23 mouse cellular contexts compared by ENCODE assay signal in genomic region chr9:116428475-116428874, GRCm38 (mm10).
DNase-seq lines count a peak whose midpoint lies in the region; ATAC-seq and TF ChIP-seq lines count a peak whose summit lies in the region.
"Had no signal": no experiment of that assay in that cellular context is flagged by ENCODE, and none has a peak within 500 bp of the region (broad histone marks: within the 10 kb centered on the region; RNA-seq: fewer than 3 reads in every experiment).

No protein-coding gene starts in this region.

- TF ChIP-seq CTCF in stomach, postnatal 0 days (IDR thresholded peaks at IDR 0.05; ENCODE audit: low read depth), result no peak

- no peak overlapping the region for H3K4me3 ChIP-seq in hindbrain, embryonic 11.5 days (ENCODE audit: low read depth, low read length)
- H3K4me3 ChIP-seq in hindbrain, embryonic 14.5 days (replicated peaks; ENCODE audit: low read length), result no peak overlapping the region
- H3K4me3 ChIP-seq in stomach, embryonic 14.5 days (ENCODE audit: low read depth, low read length), result no peak overlapping the region
- no peak overlapping the region for H3K4me3 ChIP-seq in stomach, postnatal 0 days (ENCODE audit: low read depth, low read length)
- H3K4me3 ChIP-seq in midbrain, embryonic 10.5 days, result no peak overlapping the region
- H3K4me3 ChIP-seq: erythroblast, embryonic 14.5 days; layer of hippocampus, adult 2 months; left cerebral cortex, adult 2 months; neural tube, embryonic 13.5 days had no signal

- no peak overlapping the region for H3K9ac ChIP-seq in hindbrain, embryonic 11.5 days (ENCODE audit: low read depth, low read length)
- no peak overlapping the region for H3K9ac ChIP-seq in hindbrain, embryonic 14.5 days
- H3K9ac ChIP-seq in stomach, embryonic 14.5 days (replicated peaks; ENCODE audit: low read depth, low read length), result no peak overlapping the region
- no peak overlapping the region for H3K9ac ChIP-seq in stomach, postnatal 0 days (ENCODE audit: low read length)
- H3K9ac ChIP-seq: neural tube, embryonic 13.5 days had no signal

- no peaks in the 10 kb centered on the region for H3K36me3 ChIP-seq in hindbrain, embryonic 11.5 days (ENCODE audit: control insufficient read depth, insufficient read depth, low read length)
- H3K36me3 ChIP-seq in hindbrain, embryonic 14.5 days (replicated peaks; ENCODE audit: control insufficient read depth, insufficient read depth), result no peaks in the 10 kb centered on the region
- H3K36me3 ChIP-seq in stomach, embryonic 14.5 days (ENCODE audit: control insufficient read depth, insufficient read depth, low read length), result no peaks in the 10 kb centered on the region
- no peaks in the 10 kb centered on the region for H3K36me3 ChIP-seq in stomach, postnatal 0 days (ENCODE audit: control insufficient read depth, insufficient read depth, low read length)
- no peaks in the 10 kb centered on the region for H3K36me3 ChIP-seq in midbrain, embryonic 10.5 days
- H3K36me3 ChIP-seq: neural tube, embryonic 13.5 days had no signal

- no peaks in the 10 kb centered on the region for H3K27me3 ChIP-seq in hindbrain, embryonic 11.5 days (ENCODE audit: control insufficient read depth, insufficient read depth, low read length)
- no peaks in the 10 kb centered on the region for H3K27me3 ChIP-seq in hindbrain, embryonic 14.5 days (ENCODE audit: control insufficient read depth, insufficient read depth, low read length)
- H3K27me3 ChIP-seq in stomach, embryonic 14.5 days (ENCODE audit: control insufficient read depth, insufficient read depth, low read length), result no peaks in the 10 kb centered on the region
- H3K27me3 ChIP-seq in stomach, postnatal 0 days (ENCODE audit: control insufficient read depth, insufficient read depth, low read length), result no peaks in the 10 kb centered on the region
- H3K27me3 ChIP-seq in midbrain, embryonic 10.5 days (ENCODE audit: low read depth, poor library complexity, severe bottlenecking), result no peaks in the 10 kb centered on the region
- H3K27me3 ChIP-seq: neural tube, embryonic 13.5 days had no signal

- no peak overlapping the region for H3K4me2 ChIP-seq in hindbrain, embryonic 11.5 days (replicated peaks; ENCODE audit: low read depth, low read length)
- no peak overlapping the region for H3K4me2 ChIP-seq in hindbrain, embryonic 14.5 days (replicated peaks)
- no peak overlapping the region for H3K4me2 ChIP-seq in stomach, embryonic 14.5 days (replicated peaks; ENCODE audit: low read depth, low read length)
- no peak overlapping the region for H3K4me2 ChIP-seq in stomach, postnatal 0 days (replicated peaks; ENCODE audit: low read depth)
- H3K4me2 ChIP-seq: heart, embryonic 11.5 days; neural tube, embryonic 13.5 days had no signal

- no peak for TF ChIP-seq EP300 in stomach, postnatal 0 days (optimal IDR thresholded peaks at IDR 0.05)

- H3K9me3 ChIP-seq in hindbrain, embryonic 11.5 days (ENCODE audit: control insufficient read depth, low read length), result no peaks in the 10 kb centered on the region
- no peaks in the 10 kb centered on the region for H3K9me3 ChIP-seq in hindbrain, embryonic 14.5 days (ENCODE audit: control insufficient read depth, low read length)
- H3K9me3 ChIP-seq in stomach, embryonic 14.5 days (ENCODE audit: control insufficient read depth, low read depth, low read length), result no peaks in the 10 kb centered on the region
- no peaks in the 10 kb centered on the region for H3K9me3 ChIP-seq in stomach, postnatal 0 days (ENCODE audit: control insufficient read depth, low read length)
- no peaks in the 10 kb centered on the region for H3K9me3 ChIP-seq in midbrain, embryonic 10.5 days (replicated peaks)
- H3K9me3 ChIP-seq: neural tube, embryonic 13.5 days had no signal

- ATAC-seq in hindbrain, embryonic 11.5 days (ENCODE audit: low FRiP score), result no peak
- no peak for ATAC-seq in hindbrain, embryonic 14.5 days (ENCODE audit: low FRiP score)
- no peak for ATAC-seq in stomach, embryonic 14.5 days (ENCODE audit: insufficient number of reproducible peaks, insufficient read depth, low FRiP score, low read depth)
- no peak for ATAC-seq in stomach, postnatal 0 days (ENCODE audit: low FRiP score, low TSS enrichment)
- ATAC-seq: forebrain, embryonic 16.5 days; Patski had no signal

- peak; percentile 13 for DNase-seq in hindbrain, embryonic 11.5 days (ENCODE audit: low spot score)
- DNase-seq in hindbrain, embryonic 14.5 days (ENCODE audit: low spot score), result no peak
- DNase-seq in stomach, postnatal 0 days (ENCODE audit: low spot score), result no peak
- DNase-seq in hindlimb bud, embryonic 11.5 days (ENCODE audit: extremely low spot score, low read depth, low spot score), result peak; percentile 6
- DNase-seq in midbrain, embryonic 10.5 days (ENCODE audit: low spot score), result no peak
- no peak for DNase-seq in urinary bladder, postnatal 4 days (ENCODE audit: low spot score in 2 of 2)
- no peak for DNase-seq in spleen, postnatal 10 days (ENCODE audit: low spot score in 2 of 2)
- DNase-seq: adrenal gland, postnatal 36 days; B cell, adult 2 months; cerebellum, postnatal 25 days; gastrocnemius, postnatal 14 days; heart, postnatal 36 days; kidney, adult 11 months; lung, adult 2 months; thymus, postnatal 14 days had no signal

- no peak overlapping the region for H3K27ac ChIP-seq in hindbrain, embryonic 11.5 days (ENCODE audit: low read depth, low read length)
- no peak overlapping the region for H3K27ac ChIP-seq in hindbrain, embryonic 14.5 days
- H3K27ac ChIP-seq in stomach, embryonic 14.5 days (ENCODE audit: low read length), result peak overlapping the region; percentile 52; the same call in 1 of the 2 replicates
- no peak overlapping the region for H3K27ac ChIP-seq in stomach, postnatal 0 days (replicated peaks)
- no peak overlapping the region for H3K27ac ChIP-seq in midbrain, embryonic 10.5 days (replicated peaks)
- H3K27ac ChIP-seq: layer of hippocampus, adult 2 months; left cerebral cortex, adult 2 months; neural tube, embryonic 13.5 days had no signal

- no peaks in the 10 kb centered on the region for H3K4me1 ChIP-seq in hindbrain, embryonic 11.5 days (replicated peaks; ENCODE audit: control insufficient read depth, insufficient read depth, low read length)
- no peaks in the 10 kb centered on the region for H3K4me1 ChIP-seq in hindbrain, embryonic 14.5 days (replicated peaks; ENCODE audit: control insufficient read depth, insufficient read depth, low read length)
- H3K4me1 ChIP-seq in stomach, embryonic 14.5 days (ENCODE audit: control insufficient read depth, insufficient read depth, low read length), result peaks cover 3% of the 10 kb centered on the region; the same call in 1 of the 2 replicates
- H3K4me1 ChIP-seq in stomach, postnatal 0 days (replicated peaks; ENCODE audit: control insufficient read depth, insufficient read depth), result no peaks in the 10 kb centered on the region
- peaks cover 5% of the 10 kb centered on the region; the same call in 1 of the 2 replicates for H3K4me1 ChIP-seq in midbrain, embryonic 10.5 days
- H3K4me1 ChIP-seq: neural tube, embryonic 13.5 days had no signal

- 58% methylated on average over 6 of the region's 6 CpGs for WGBS in hindbrain, embryonic 11.5 days
- WGBS in hindbrain, embryonic 14.5 days, result 65% methylated on average over 6 of the region's 6 CpGs
- WGBS in stomach, embryonic 14.5 days, result 10% methylated on average over 6 of the region's 6 CpGs
- 25% methylated on average over 6 of the region's 6 CpGs for WGBS in stomach, postnatal 0 days
- WGBS in midbrain, embryonic 10.5 days, result 59% methylated on average over 6 of the region's 6 CpGs

Comparison
In these comparisons a context has a peak if more than half of its experiments do, and no peak if none do; other contexts are left out.
1. DNase-seq: peak in hindbrain, embryonic 11.5 days (single experiment) and hindlimb bud, embryonic 11.5 days (single experiment); none in hindbrain, embryonic 14.5 days (single experiment), stomach, postnatal 0 days (single experiment), midbrain, embryonic 10.5 days (single experiment), urinary bladder, postnatal 4 days (0 of 2) and spleen, postnatal 10 days (0 of 2).